Mouse (Mus musculus): ENCODE data around the gene Vim. TPM values are rescaled to one million over a fixed set of nuclear protein-coding genes. Genes with fewer than 3 reads are reported as not detected.

Vim gene
- polyA plus RNA-seq, 1 experiment from 2014 or later, result 1,430 TPM

- Histone ChIP-seq H3K9ac (ENCODE audit: low read depth, low read length) (no peak overlapping the region), H3K4me3 (ENCODE audit: low read depth, low read length) (no peak overlapping the region), H3K9me3 (ENCODE audit: control insufficient read depth, low read length) (no peaks in the 10 kb centered on the region), H3K27me3 (ENCODE audit: control insufficient read depth, insufficient read depth, low read length) (no peaks in the 10 kb centered on the region), H3K4me2 (replicated peaks; ENCODE audit: low read depth, low read length) (no peak overlapping the region), H3K36me3 (ENCODE audit: control insufficient read depth, insufficient read depth, low read length) (no peaks in the 10 kb centered on the region), H3K4me1 (replicated peaks; ENCODE audit: control insufficient read depth, insufficient read depth, low read length) (no peaks in the 10 kb centered on the region), H3K27ac (ENCODE audit: low read depth, low read length) (no peak overlapping the region)
- WGBS, result 74% methylated on average over 6 of the region's 6 CpGs
- no peak for DNase-seq (ENCODE audit: low spot score)
- ATAC-seq (ENCODE audit: low FRiP score), result no peak
Measured at GRCm38 (mm10) chr2:13538704-13539377, 34.9 kb upstream of the Vim start.

GRCm38 (mm10) chr2:13539860-13540259 is 33.9 kb upstream of the Vim start:
- H3K4me2 ChIP-seq (replicated peaks; ENCODE audit: low read depth, low read length), result no peak overlapping the region
- H3K9ac ChIP-seq (ENCODE audit: low read depth, low read length), result no peak overlapping the region
- 93% methylated on average over 1 of the region's 1 CpGs for WGBS
- no peaks in the 10 kb centered on the region for H3K9me3 ChIP-seq (ENCODE audit: control insufficient read depth, low read length)
- no peak for ATAC-seq (ENCODE audit: low FRiP score)
- no peak overlapping the region for H3K4me3 ChIP-seq (ENCODE audit: low read depth, low read length)
- no peaks in the 10 kb centered on the region for H3K27me3 ChIP-seq (ENCODE audit: control insufficient read depth, insufficient read depth, low read length)
- H3K4me1 ChIP-seq (replicated peaks; ENCODE audit: control insufficient read depth, insufficient read depth, low read length), result no peaks in the 10 kb centered on the region
- no peak overlapping the region for H3K27ac ChIP-seq (ENCODE audit: low read depth, low read length)
- no peaks in the 10 kb centered on the region for H3K36me3 ChIP-seq (ENCODE audit: control insufficient read depth, insufficient read depth, low read length)
- DNase-seq (ENCODE audit: low spot score), result no peak

- H3K4me1 ChIP-seq (replicated peaks; ENCODE audit: control insufficient read depth, insufficient read depth, low read length), result no peaks in the 10 kb centered on the region
- ATAC-seq (ENCODE audit: low FRiP score) (peak; percentile 20), DNase-seq (ENCODE audit: low spot score) (no peak)
- H3K27ac ChIP-seq (ENCODE audit: low read depth, low read length), result peak overlapping the region; percentile 93
- WGBS, result 64% methylated on average over 8 of the region's 8 CpGs
- H3K36me3 ChIP-seq (ENCODE audit: control insufficient read depth, insufficient read depth, low read length), result no peaks in the 10 kb centered on the region
- H3K4me3 ChIP-seq (ENCODE audit: low read depth, low read length), result peak overlapping the region; percentile 41
- H3K27me3 ChIP-seq (ENCODE audit: control insufficient read depth, insufficient read depth, low read length), result no peaks in the 10 kb centered on the region
- H3K9me3 ChIP-seq (ENCODE audit: control insufficient read depth, low read length), result no peaks in the 10 kb centered on the region
- peak overlapping the region; percentile 42; the same call in 1 of the 2 replicates for H3K4me2 ChIP-seq (replicated peaks; ENCODE audit: low read depth, low read length)
- peak overlapping the region; percentile 72; the same call in 1 of the 2 replicates for H3K9ac ChIP-seq (ENCODE audit: low read depth, low read length)
Measured at GRCm38 (mm10) chr2:13543519-13544124, 30.1 kb upstream of the Vim start.

GRCm38 (mm10) chr2:13544193-13544824 is 29.4 kb upstream of the Vim start, which contains the start of gene Trdmt1:
Gene Trdmt1 (minus strand): TSS chr2:13544668.
- DNase-seq (ENCODE audit: low spot score), result peak; percentile 91
- no peaks in the 10 kb centered on the region for H3K36me3 ChIP-seq (ENCODE audit: control insufficient read depth, insufficient read depth, low read length)
- no peaks in the 10 kb centered on the region for H3K9me3 ChIP-seq (ENCODE audit: control insufficient read depth, low read length)
- WGBS, result under 1% methylated on average over 29 of the region's 39 CpGs
- no peaks in the 10 kb centered on the region for H3K27me3 ChIP-seq (ENCODE audit: control insufficient read depth, insufficient read depth, low read length)
- H3K9ac ChIP-seq (ENCODE audit: low read depth, low read length), result peak within 1 kb of the TSS; percentile 72
- H3K4me3 ChIP-seq (ENCODE audit: low read depth, low read length), result peak within 1 kb of the TSS; percentile 41
- peak within 1 kb of the TSS; percentile 42 for H3K4me2 ChIP-seq (replicated peaks; ENCODE audit: low read depth, low read length)
- peak within 1 kb of the TSS; percentile 93 for H3K27ac ChIP-seq (ENCODE audit: low read depth, low read length)
- no peaks in the 10 kb centered on the region for H3K4me1 ChIP-seq (replicated peaks; ENCODE audit: control insufficient read depth, insufficient read depth, low read length)
- ATAC-seq (ENCODE audit: low FRiP score), result peak; percentile 99

GRCm38 (mm10) chr2:13548749-13549148 is 25.0 kb upstream of the Vim start:
- Histone ChIP-seq H3K27ac (ENCODE audit: low read depth, low read length) (no peak overlapping the region), H3K4me3 (ENCODE audit: low read depth, low read length) (no peak overlapping the region), H3K4me2 (replicated peaks; ENCODE audit: low read depth, low read length) (no peak overlapping the region), H3K27me3 (ENCODE audit: control insufficient read depth, insufficient read depth, low read length) (no peaks in the 10 kb centered on the region), H3K36me3 (ENCODE audit: control insufficient read depth, insufficient read depth, low read length) (no peaks in the 10 kb centered on the region), H3K4me1 (replicated peaks; ENCODE audit: control insufficient read depth, insufficient read depth, low read length) (no peaks in the 10 kb centered on the region), H3K9me3 (ENCODE audit: control insufficient read depth, low read length) (no peaks in the 10 kb centered on the region), H3K9ac (ENCODE audit: low read depth, low read length) (no peak overlapping the region)
- DNase-seq (ENCODE audit: low spot score) (no peak), ATAC-seq (ENCODE audit: low FRiP score) (no peak)
- 89% methylated on average over 3 of the region's 3 CpGs for WGBS

- no peaks in the 10 kb centered on the region for H3K36me3 ChIP-seq (ENCODE audit: control insufficient read depth, insufficient read depth, low read length)
- H3K9me3 ChIP-seq (ENCODE audit: control insufficient read depth, low read length), result no peaks in the 10 kb centered on the region
- H3K27ac ChIP-seq (ENCODE audit: low read depth, low read length), result no peak overlapping the region
- no peaks in the 10 kb centered on the region for H3K4me1 ChIP-seq (replicated peaks; ENCODE audit: control insufficient read depth, insufficient read depth, low read length)
- H3K4me3 ChIP-seq (ENCODE audit: low read depth, low read length), result no peak overlapping the region
- H3K9ac ChIP-seq (ENCODE audit: low read depth, low read length), result no peak overlapping the region
- ATAC-seq (ENCODE audit: low FRiP score), result no peak
- no peaks in the 10 kb centered on the region for H3K27me3 ChIP-seq (ENCODE audit: control insufficient read depth, insufficient read depth, low read length)
- WGBS, result 61% methylated on average over 2 of the region's 2 CpGs
- H3K4me2 ChIP-seq (replicated peaks; ENCODE audit: low read depth, low read length), result no peak overlapping the region
- DNase-seq (ENCODE audit: low spot score), result no peak
Measured at GRCm38 (mm10) chr2:13553966-13554365, 19.8 kb upstream of the Vim start.

- Histone ChIP-seq H3K36me3 (ENCODE audit: control insufficient read depth, insufficient read depth, low read length) (no peaks in the 10 kb centered on the region), H3K4me2 (replicated peaks; ENCODE audit: low read depth, low read length) (no peak overlapping the region), H3K27ac (ENCODE audit: low read depth, low read length) (no peak overlapping the region), H3K9me3 (ENCODE audit: control insufficient read depth, low read length) (no peaks in the 10 kb centered on the region), H3K4me1 (replicated peaks; ENCODE audit: control insufficient read depth, insufficient read depth, low read length) (no peaks in the 10 kb centered on the region), H3K4me3 (ENCODE audit: low read depth, low read length) (no peak overlapping the region), H3K27me3 (ENCODE audit: control insufficient read depth, insufficient read depth, low read length) (no peaks in the 10 kb centered on the region), H3K9ac (ENCODE audit: low read depth, low read length) (no peak overlapping the region)
- ATAC-seq (ENCODE audit: low FRiP score) (no peak), DNase-seq (ENCODE audit: low spot score) (no peak)
Measured at GRCm38 (mm10) chr2:13556239-13556638, 17.5 kb upstream of the Vim start.

- Histone ChIP-seq H3K4me2 (replicated peaks; ENCODE audit: low read depth, low read length) (no peak overlapping the region), H3K36me3 (ENCODE audit: control insufficient read depth, insufficient read depth, low read length) (no peaks in the 10 kb centered on the region), H3K9ac (ENCODE audit: low read depth, low read length) (no peak overlapping the region), H3K27me3 (ENCODE audit: control insufficient read depth, insufficient read depth, low read length) (no peaks in the 10 kb centered on the region), H3K27ac (ENCODE audit: low read depth, low read length) (no peak overlapping the region), H3K4me1 (replicated peaks; ENCODE audit: control insufficient read depth, insufficient read depth, low read length) (no peaks in the 10 kb centered on the region), H3K9me3 (ENCODE audit: control insufficient read depth, low read length) (no peaks in the 10 kb centered on the region), H3K4me3 (ENCODE audit: low read depth, low read length) (no peak overlapping the region)
- no peak for DNase-seq (ENCODE audit: low spot score)
- no peak for ATAC-seq (ENCODE audit: low FRiP score)
- WGBS, result 85% methylated on average over 9 of the region's 9 CpGs
Measured at GRCm38 (mm10) chr2:13557145-13558030, 16.3 kb upstream of the Vim start.
